Mouse (Mus musculus) myocyte (in vitro differentiated cells): ENCODE measurements around the gene Dse.

ENCODE experiments used
- CEBPB ChIP-seq: IDR thresholded peaks from 2 replicates; pipeline ENCODE4 v1.6.1; 2011; ENCODE audit warnings: mild to moderate bottlenecking, moderate library complexity; ENCODE audit not compliant: poor library complexity, insufficient read depth, severe bottlenecking
- MAX ChIP-seq: IDR thresholded peaks from one replicate; pipeline ENCODE4 v1.6.1; 2011; ENCODE audit warnings: low read depth, mild to moderate bottlenecking, control low read depth
- MYOD1 ChIP-seq, 3 experiments: IDR thresholded peaks; one replicate each; pipeline ENCODE4 v1.6.1; 2011; ENCODE audit warnings: control low read depth in 2 of 3, low read depth in 2 of 3, mild to moderate bottlenecking in 2 of 3, moderate library complexity in 1 of 3; ENCODE audit not compliant: insufficient read length in 2 of 3, control insufficient read depth in 1 of 3
- POLR2A ChIP-seq: IDR thresholded peaks from one replicate; pipeline ENCODE4 v1.6.1; 2011; ENCODE audit warnings: low read depth, mild to moderate bottlenecking, control low read depth, moderate library complexity; ENCODE audit not compliant: insufficient read length
- POLR2AphosphoS2 ChIP-seq: IDR thresholded peaks from one replicate; pipeline ENCODE4 v1.6.1; 2011; ENCODE audit warnings: low read depth, control low read depth; ENCODE audit not compliant: insufficient read length
- REST ChIP-seq: IDR thresholded peaks from one replicate; pipeline ENCODE4 v1.6.1; 2011; ENCODE audit warnings: mild to moderate bottlenecking, control low read depth, moderate library complexity; ENCODE audit not compliant: insufficient read depth, insufficient read length
- TCF3 ChIP-seq: IDR thresholded peaks from one replicate; pipeline ENCODE4 v1.6.1; 2011; ENCODE audit warnings: low read depth, control low read depth; ENCODE audit not compliant: insufficient read length
- USF1 ChIP-seq: IDR thresholded peaks from one replicate; pipeline ENCODE4 v1.6.1; 2011; ENCODE audit warnings: low read depth, mild to moderate bottlenecking, control low read depth, moderate library complexity

GRCm38 (mm10) chr10:34233931-34234745 is 26.6 kb upstream of the Dse start:
- TF ChIP-seq MAX: no peak
- TF ChIP-seq POLR2A: no peak
- TF ChIP-seq CEBPB: no peak
- no peak for TF ChIP-seq POLR2AphosphoS2
- TF ChIP-seq USF1: no peak
- TF ChIP-seq MYOD1 (IDR thresholded peaks at IDR 0.05; ENCODE audit: control insufficient read depth in 1 of 3, insufficient read length in 2 of 3, low read depth in 2 of 3): no peak
- TF ChIP-seq REST: no peak
- no peak for TF ChIP-seq TCF3
